Mouse (Mus musculus): ENCODE results near the gene Ddx39. TPM values are rescaled to one million over a fixed set of nuclear protein-coding genes. Genes with fewer than 3 reads are reported as not detected.

The Ddx39 gene
- polyA plus RNA-seq, 1 experiment from 2014 or later: 134 TPM

DNA sequence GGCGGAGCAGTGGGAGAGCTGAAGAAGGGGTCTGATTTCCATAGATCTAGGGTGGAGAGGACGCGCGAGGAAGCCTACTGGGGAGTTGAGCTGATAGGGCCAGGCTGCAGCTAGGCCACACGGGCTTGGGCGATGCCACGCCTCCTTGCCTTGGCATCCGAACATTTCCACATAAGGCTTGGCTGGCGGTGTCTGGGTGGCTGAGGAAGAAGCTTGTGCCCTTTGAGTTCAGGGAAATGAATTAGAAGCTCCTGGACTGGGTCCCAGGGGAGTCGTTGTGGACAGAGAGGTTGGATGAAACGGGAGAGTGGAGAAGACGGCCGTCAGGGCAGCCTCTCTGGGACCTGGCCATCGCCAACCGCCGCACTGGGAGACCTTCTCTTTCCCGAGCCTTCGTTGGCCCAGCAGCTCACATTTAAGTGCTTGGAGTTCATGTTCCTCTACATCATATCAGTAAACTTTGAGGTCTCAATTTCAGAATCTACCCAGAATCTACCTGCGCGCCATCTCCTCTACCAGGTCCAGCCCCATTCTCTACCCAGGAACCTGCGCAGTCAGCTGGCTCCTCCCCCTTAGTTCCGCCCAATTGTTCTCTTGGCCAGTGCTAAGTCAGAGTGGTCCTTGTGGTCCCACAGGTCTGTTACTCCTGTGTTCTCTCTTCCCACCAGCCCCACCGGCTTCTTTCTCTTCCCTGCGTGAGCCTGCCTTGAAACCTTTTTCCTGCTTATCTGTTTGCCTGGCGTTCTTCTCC is 57.9 kb downstream of the Ddx39 start:
- Histone ChIP-seq H3K9me3 (replicated peaks) (no peaks in the 10 kb centered on the region), H3K27me3 (no peaks in the 10 kb centered on the region; the same call in 1 of the 2 replicates), H3K36me3 (no peaks in the 10 kb centered on the region), H3K4me3 (replicated peaks) (peak overlapping the region; percentile 40), H3K4me2 (replicated peaks) (peak overlapping the region; percentile 72), H3K4me1 (peaks cover 13% of the 10 kb centered on the region), H3K27ac (replicated peaks) (no peak overlapping the region), H3K9ac (peak overlapping the region; percentile 23)
- no peak for ATAC-seq (ENCODE audit: insufficient number of reproducible peaks, low FRiP score, low TSS enrichment, low read depth)
- WGBS: 7% methylated on average over 25 of the region's 25 CpGs

DNA sequence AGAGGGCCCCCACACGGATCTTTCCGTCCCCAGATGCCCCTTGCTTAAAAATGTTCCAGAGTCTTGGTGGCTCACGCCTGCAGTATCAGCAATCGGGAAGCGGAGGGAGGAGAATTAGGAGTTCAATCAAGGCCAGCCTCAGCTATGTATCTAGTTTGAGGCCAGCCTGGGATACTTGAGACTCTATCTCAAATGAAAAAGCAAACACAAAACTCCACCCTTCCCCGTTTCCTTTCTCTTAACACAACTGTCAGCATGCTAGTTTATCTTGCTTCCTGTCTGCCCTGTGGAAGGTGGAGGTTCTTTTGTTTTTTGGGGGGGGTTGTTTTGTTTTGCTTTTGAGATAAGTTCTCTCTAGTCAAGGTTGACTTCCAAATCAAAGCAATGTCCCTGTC is 58.5 kb downstream of the Ddx39 start:
- Histone ChIP-seq H3K4me2 (replicated peaks) (peak overlapping the region; percentile 72), H3K4me1 (peaks cover 13% of the 10 kb centered on the region), H3K27me3 (no peaks in the 10 kb centered on the region; the same call in 1 of the 2 replicates), H3K27ac (replicated peaks) (no peak overlapping the region), H3K9ac (no peak overlapping the region), H3K36me3 (no peaks in the 10 kb centered on the region), H3K9me3 (replicated peaks) (no peaks in the 10 kb centered on the region), H3K4me3 (replicated peaks) (peak overlapping the region; percentile 40)
- ATAC-seq (ENCODE audit: insufficient number of reproducible peaks, low FRiP score, low TSS enrichment, low read depth): no peak
- 44% methylated on average over 6 of the region's 6 CpGs for WGBS

DNA sequence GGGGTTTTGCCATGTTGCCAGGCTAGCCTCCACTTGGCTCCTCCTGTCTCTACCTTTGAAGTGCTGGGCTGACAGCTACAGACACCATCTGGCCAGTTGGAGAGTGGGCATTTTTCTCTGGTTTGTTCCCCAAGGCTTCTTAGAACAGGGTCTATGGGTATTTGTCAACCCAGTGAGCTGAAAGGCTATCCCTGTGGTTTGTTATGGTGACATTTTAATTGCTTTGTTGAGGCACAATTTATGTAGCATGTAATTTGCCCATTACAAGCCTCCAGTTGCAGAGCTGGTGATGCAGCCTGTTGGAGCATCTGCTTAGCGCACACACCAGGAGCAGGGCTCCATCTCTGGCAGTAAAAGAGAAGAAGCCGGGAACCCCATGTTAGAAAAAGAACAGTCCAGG is 59.2 kb downstream of the Ddx39 start:
- 88% methylated on average over 2 of the region's 2 CpGs for WGBS
- ATAC-seq (ENCODE audit: insufficient number of reproducible peaks, low FRiP score, low TSS enrichment, low read depth): no peak
- H3K9me3 ChIP-seq (replicated peaks): no peaks in the 10 kb centered on the region
- no peak overlapping the region for H3K4me2 ChIP-seq (replicated peaks)
- peaks cover 13% of the 10 kb centered on the region for H3K4me1 ChIP-seq
- H3K27ac ChIP-seq (replicated peaks): no peak overlapping the region
- no peak overlapping the region for H3K4me3 ChIP-seq (replicated peaks)
- H3K9ac ChIP-seq: no peak overlapping the region
- no peaks in the 10 kb centered on the region for H3K36me3 ChIP-seq
- no peaks in the 10 kb centered on the region; the same call in 1 of the 2 replicates for H3K27me3 ChIP-seq

Small RNAs within 50 kb of the gene (microRNA-seq; reads per million reads assigned to microRNA genes)
- gene Mir1668 (ENCODE audit: borderline number of aligned reads): not detected

Other genes with a start within 250 kb of the Ddx39 start
- gene Olfr370, start 179.4 kb upstream of the Ddx39 start, polyA plus RNA-seq (2015; fragmentation: Nextera tagmentation; extraction: Ambion mirVana): 0.14 and 0.36 TPM in 2 replicates
- gene Ndufb7, start 148.5 kb upstream of the Ddx39 start, polyA plus RNA-seq (2015; fragmentation: Nextera tagmentation; extraction: Ambion mirVana): 285 and 288 TPM in 2 replicates
- 540 and 549 TPM in 2 replicates for gene Tecr, start 107.2 kb upstream of the Ddx39 start, polyA plus RNA-seq (2015; fragmentation: Nextera tagmentation; extraction: Ambion mirVana)
- 75.2 and 76.6 TPM in 2 replicates for gene Dnajb1, start 107.0 kb upstream of the Ddx39 start, polyA plus RNA-seq (2015; fragmentation: Nextera tagmentation; extraction: Ambion mirVana)
- 180 and 192 TPM in 2 replicates for gene Gipc1, start 62.5 kb upstream of the Ddx39 start, polyA plus RNA-seq (2015; fragmentation: Nextera tagmentation; extraction: Ambion mirVana)
- gene Ptger1, start 48.5 kb upstream of the Ddx39 start, polyA plus RNA-seq (2015; fragmentation: Nextera tagmentation; extraction: Ambion mirVana): 1.2 and 1.4 TPM in 2 replicates
- gene Pkn1, start 16.0 kb upstream of the Ddx39 start, polyA plus RNA-seq (2015; fragmentation: Nextera tagmentation; extraction: Ambion mirVana): 23.7 and 25.8 TPM in 2 replicates
- 44.3 and 50.1 TPM in 2 replicates for gene Adgre5, start 26.1 kb downstream of the Ddx39 start, polyA plus RNA-seq (2015; fragmentation: Nextera tagmentation; extraction: Ambion mirVana)
- 22.8 and 23.2 TPM in 2 replicates for gene Adgrl1, start 184.9 kb downstream of the Ddx39 start, polyA plus RNA-seq (2015; fragmentation: Nextera tagmentation; extraction: Ambion mirVana)
- gene Gm10644, start 240.0 kb downstream of the Ddx39 start, polyA plus RNA-seq (2015; fragmentation: Nextera tagmentation; extraction: Ambion mirVana): 0.45 and 0.60 TPM in 2 replicates
- 56.8 and 57.2 TPM in 2 replicates for gene Asf1b, start 240.3 kb downstream of the Ddx39 start, polyA plus RNA-seq (2015; fragmentation: Nextera tagmentation; extraction: Ambion mirVana)